Mouse (Mus musculus) megakaryocyte, embryonic 14.5 days (primary cell): ENCODE data around the gene Cdca5.

ENCODE experiments used
- FLI1 ChIP-seq: IDR thresholded peaks from 2 replicates; pipeline ENCODE4 v1.6.1; 2012; ENCODE audit warnings: low read length, inconsistent platforms, mixed read lengths
- GATA1 ChIP-seq: IDR thresholded peaks from 3 replicates; pipeline ENCODE4 v1.6.1; 2012; ENCODE audit warnings: mixed read lengths, low read length, inconsistent platforms, borderline replicate concordance

GRCm38 (mm10) chr19:6104476-6104875 lies 19.7 kb downstream of the Cdca5 start:
- TF ChIP-seq GATA1 = no peak
- TF ChIP-seq FLI1 = no peak
